Mouse (Mus musculus): Measurements from ENCODE around the gene 5031439G07Rik.

DNA sequence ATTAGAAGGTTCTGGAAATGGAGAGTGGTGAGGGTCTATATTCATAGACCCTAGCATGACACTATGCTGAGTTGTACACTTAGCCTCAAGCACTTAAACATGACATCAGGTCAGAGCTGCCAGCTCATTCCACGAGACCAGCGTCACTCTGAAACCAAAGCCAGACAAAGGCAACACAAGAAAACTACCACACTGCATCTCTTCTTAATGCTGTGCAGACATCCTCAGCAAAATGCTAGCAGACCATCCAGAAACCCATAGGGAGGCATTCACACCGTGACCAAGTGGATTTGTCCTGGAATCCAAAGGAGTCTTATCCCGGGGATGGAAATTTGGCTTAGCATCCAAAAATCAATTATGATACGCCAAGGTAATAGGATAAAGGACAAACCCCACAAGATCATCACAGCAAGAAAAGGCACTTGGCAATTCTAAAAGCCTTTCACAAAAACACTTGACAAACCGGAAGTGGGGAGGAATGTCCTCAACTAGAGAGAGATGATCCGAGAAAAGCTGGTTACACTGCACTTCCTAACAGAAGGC is 84.4 kb downstream of the 5031439G07Rik start:
- TF ChIP-seq GATA1 (IDR thresholded peaks at IDR 0.05; ENCODE audit: low read length) (no peak), TAL1 (IDR thresholded peaks at IDR 0.05; ENCODE audit: low read length) (no peak)
